Mouse (Mus musculus): ENCODE data around the gene Cga.

- TF ChIP-seq PAX5 (IDR thresholded peaks at IDR 0.05; ENCODE audit: low read length) (no peak), USF1 (IDR thresholded peaks at IDR 0.05; ENCODE audit: low read depth, low read length) (no peak), CTCF (conservative IDR thresholded peaks at IDR 0.05 in 1 of 2, IDR thresholded peaks at IDR 0.05 in 1 of 2; ENCODE audit: low read depth in 2 of 2, low read length in 2 of 2) (no peak), JUND (conservative IDR thresholded peaks at IDR 0.05; ENCODE audit: low read depth, low read length) (no peak), MAX (IDR thresholded peaks at IDR 0.05; ENCODE audit: low read length) (no peak)
Observed at GRCm38 (mm10) chr4:34898497-34898896, 4.9 kb downstream of the Cga start.
